Comparison of ENCODE assay signal across 7 mouse cellular contexts in genomic region chr11:51757023-51757422, GRCm38 (mm10). TPM values are rescaled to one million over a fixed set of nuclear protein-coding genes. Genes with fewer than 3 reads are reported as not detected.
A peak's percentile ranks its signal among the peaks of the same experiment; 100 is the strongest.
DNase-seq lines count a peak whose midpoint lies in the region; ATAC-seq and TF ChIP-seq lines count a peak whose summit lies in the region.

No protein-coding gene starts in this region.

- H3K9me3 ChIP-seq in embryonic facial prominence, embryonic 15.5 days (replicated peaks), result no peaks in the 10 kb centered on the region
- no peaks in the 10 kb centered on the region for H3K9me3 ChIP-seq in intestine, embryonic 14.5 days (ENCODE audit: control insufficient read depth, low read length)
- H3K9me3 ChIP-seq in neural tube, embryonic 12.5 days, result no peaks in the 10 kb centered on the region

- TF ChIP-seq CTCF in liver, adult 2 months (IDR thresholded peaks at IDR 0.05; ENCODE audit: low read depth, low read length), result no peak

- peak overlapping the region; percentile 72 for H3K4me2 ChIP-seq in embryonic facial prominence, embryonic 15.5 days (replicated peaks)
- H3K4me2 ChIP-seq in intestine, embryonic 14.5 days (ENCODE audit: low read length), result peak overlapping the region; percentile 96
- peak overlapping the region; percentile 88 for H3K4me2 ChIP-seq in neural tube, embryonic 12.5 days (replicated peaks)

- peak overlapping the region; percentile 98 for H3K27ac ChIP-seq in liver, adult 2 months (replicated peaks; ENCODE audit: insufficient read depth, low read depth, low read length)
- peak overlapping the region; percentile 79 for H3K27ac ChIP-seq in embryonic facial prominence, embryonic 15.5 days (replicated peaks)
- H3K27ac ChIP-seq in intestine, embryonic 14.5 days (ENCODE audit: low read depth), result peak overlapping the region; percentile 70
- 0 out of 2 replicates have a peak overlapping the region, but pooled peaks have one; percentile 32 for H3K27ac ChIP-seq in neural tube, embryonic 12.5 days

- H3K27me3 ChIP-seq in liver, adult 2 months (ENCODE audit: control insufficient read depth, insufficient read depth, low read length), result no peaks in the 10 kb centered on the region
- peaks cover 4% of the 10 kb centered on the region for H3K27me3 ChIP-seq in embryonic facial prominence, embryonic 15.5 days
- no peaks in the 10 kb centered on the region for H3K27me3 ChIP-seq in intestine, embryonic 14.5 days (replicated peaks; ENCODE audit: control insufficient read depth, insufficient read depth, low read length)
- H3K27me3 ChIP-seq in neural tube, embryonic 12.5 days (replicated peaks), result no peaks in the 10 kb centered on the region

- no peak for ATAC-seq in embryonic facial prominence, embryonic 15.5 days (ENCODE audit: insufficient number of reproducible peaks, low FRiP score, low TSS enrichment, low read depth)
- ATAC-seq in intestine, embryonic 14.5 days (replicated peaks; ENCODE audit: low FRiP score, low TSS enrichment, low read depth), result no peak
- no peak for ATAC-seq in neural tube, embryonic 12.5 days (ENCODE audit: low FRiP score, low read depth)

- DNase-seq in liver, adult 2 months (ENCODE audit: extremely low read depth, low read depth, low spot score), result no peak
- no peak for DNase-seq in liver
- DNase-seq in intestine, embryonic 14.5 days (ENCODE audit: low spot score), result peak; percentile 54
- no peak for DNase-seq in embryo, embryonic 10 days (ENCODE audit: low spot score)
- no peak for DNase-seq in thymus, postnatal 25 days

- H3K36me3 ChIP-seq in liver, adult 2 months (ENCODE audit: control insufficient read depth, insufficient read depth, low read length), result peaks cover 7% of the 10 kb centered on the region
- no peaks in the 10 kb centered on the region for H3K36me3 ChIP-seq in embryonic facial prominence, embryonic 15.5 days
- no peaks in the 10 kb centered on the region for H3K36me3 ChIP-seq in intestine, embryonic 14.5 days (ENCODE audit: control insufficient read depth, insufficient read depth, low read length)
- no peaks in the 10 kb centered on the region for H3K36me3 ChIP-seq in neural tube, embryonic 12.5 days

- H3K79me2 ChIP-seq in liver, adult 2 months (ENCODE audit: control insufficient read depth, insufficient read depth, low read length), result peaks cover 21% of the 10 kb centered on the region

- WGBS in liver, adult 2 months, result 19% methylated on average over 11 of the region's 11 CpGs
- WGBS in embryonic facial prominence, embryonic 15.5 days, result 75% methylated on average over 11 of the region's 11 CpGs
- WGBS in intestine, embryonic 14.5 days, result 72% methylated on average over 11 of the region's 11 CpGs
- 75% methylated on average over 11 of the region's 11 CpGs for WGBS in neural tube, embryonic 12.5 days

- peak overlapping the region; percentile 83 for H3K9ac ChIP-seq in liver, adult 2 months (ENCODE audit: low read depth, low read length)
- peak overlapping the region; percentile 98 for H3K9ac ChIP-seq in embryonic facial prominence, embryonic 15.5 days
- peak overlapping the region; percentile 95 for H3K9ac ChIP-seq in intestine, embryonic 14.5 days (ENCODE audit: low read length)
- H3K9ac ChIP-seq in neural tube, embryonic 12.5 days, result peak overlapping the region; percentile 95; the same call in 1 of the 2 replicates

- H3K4me1 ChIP-seq in liver, adult 2 months (ENCODE audit: control insufficient read depth, insufficient read depth, low read length), result peaks cover 25% of the 10 kb centered on the region
- H3K4me1 ChIP-seq in embryonic facial prominence, embryonic 15.5 days, result peaks cover 22% of the 10 kb centered on the region
- H3K4me1 ChIP-seq in intestine, embryonic 14.5 days (replicated peaks; ENCODE audit: control insufficient read depth, insufficient read depth, low read length), result peaks cover 14% of the 10 kb centered on the region
- peaks cover 12% of the 10 kb centered on the region for H3K4me1 ChIP-seq in neural tube, embryonic 12.5 days

- no peak for TF ChIP-seq POLR2A in liver, adult 2 months (IDR thresholded peaks at IDR 0.05; ENCODE audit: extremely low read depth, insufficient read depth, low read length)

- peak overlapping the region; percentile 98 for H3K4me3 ChIP-seq in liver, adult 2 months (ENCODE audit: insufficient read depth, low read depth, low read length)
- H3K4me3 ChIP-seq in embryonic facial prominence, embryonic 15.5 days (replicated peaks), result peak overlapping the region; percentile 98
- peak overlapping the region; percentile 100 for H3K4me3 ChIP-seq in intestine, embryonic 14.5 days (ENCODE audit: low read depth, low read length)
- peak overlapping the region; percentile 98 for H3K4me3 ChIP-seq in neural tube, embryonic 12.5 days

RNA-seq across cellular contexts. Expression of gene Sec24a, which starts 6.4 kb away (rescaled TPM):
- 45.1 and 51.1 TPM in 2 replicates for total RNA-seq in liver, adult 2 months (2014; rRNA removed)
- 30.6 and 35.3 TPM in 2 replicates for polyA plus RNA-seq in liver, adult 2 months (2012; rRNA removed)
- polyA plus RNA-seq in embryonic facial prominence, embryonic 15.5 days (2015; fragmentation: Nextera tagmentation; extraction: Ambion mirVana), result 15.2 and 17.4 TPM in 2 replicates
- polyA plus RNA-seq in intestine, embryonic 14.5 days (2014; fragmentation: Nextera tagmentation; extraction: Ambion mirVana), result 17.0 and 19.2 TPM in 2 replicates
- polyA plus RNA-seq in neural tube, embryonic 12.5 days (2016; fragmentation: Nextera tagmentation; extraction: Ambion mirVana), result 14.5 and 15.9 TPM in 2 replicates

RNA-seq across cellular contexts. Expression of gene Sar1b, which starts 6.5 kb away (rescaled TPM):
- 257 and 370 TPM in 2 replicates for total RNA-seq in liver, adult 2 months (2014; rRNA removed)
- polyA plus RNA-seq in liver, adult 2 months (2012; rRNA removed), result 61.0 and 75.6 TPM in 2 replicates
- 111 and 116 TPM in 2 replicates for polyA plus RNA-seq in embryonic facial prominence, embryonic 15.5 days (2015; fragmentation: Nextera tagmentation; extraction: Ambion mirVana)
- 119 and 123 TPM in 2 replicates for polyA plus RNA-seq in intestine, embryonic 14.5 days (2014; fragmentation: Nextera tagmentation; extraction: Ambion mirVana)
- 144 and 146 TPM in 2 replicates for polyA plus RNA-seq in neural tube, embryonic 12.5 days (2016; fragmentation: Nextera tagmentation; extraction: Ambion mirVana)

Comparison
In these comparisons a context has a peak if more than half of its experiments do, and no peak if none do; other contexts are left out.
1. H3K27ac ChIP-seq: peak in every context shown above with its lines; median percentile 98 in liver, adult 2 months; 79 in embryonic facial prominence, embryonic 15.5 days; 70 in intestine, embryonic 14.5 days; 32 in neural tube, embryonic 12.5 days.